Mouse (Mus musculus) erythroblast, embryonic 14.5 days (primary cell): ENCODE results near the gene Haus4. TPM values are rescaled to one million over a fixed set of nuclear protein-coding genes. Genes with fewer than 3 reads are reported as not detected.

ENCODE experiments used
- H3K27me3 ChIP-seq: 2 replicates; pipeline ENCODE4 v1.6.1; 2012; ENCODE audit warnings: inconsistent platforms; ENCODE audit not compliant: control insufficient read depth
- H3K36me3 ChIP-seq: 2 replicates; pipeline ENCODE4 v1.6.1; 2012; ENCODE audit warnings: mild to moderate bottlenecking, inconsistent platforms; ENCODE audit not compliant: control insufficient read depth
- H3K4me1 ChIP-seq: 2 replicates; pipeline ENCODE4 v1.6.1; 2012; ENCODE audit warnings: inconsistent platforms; ENCODE audit not compliant: control insufficient read depth
- H3K4me3 ChIP-seq: replicated peaks from 2 replicates; pipeline ENCODE3; 2012; ENCODE audit warnings: moderate library complexity, mild to moderate bottlenecking, inconsistent platforms
- H3K9me3 ChIP-seq: 2 replicates; pipeline ENCODE4 v1.6.1; 2012; ENCODE audit warnings: low read length, inconsistent platforms, mixed read lengths; ENCODE audit not compliant: control insufficient read depth
- GATA1 ChIP-seq: IDR thresholded peaks from 2 replicates; pipeline ENCODE4 v1.6.1; 2012; ENCODE audit warnings: low read length, inconsistent platforms, mixed read lengths
- TAL1 ChIP-seq: IDR thresholded peaks from 3 replicates; pipeline ENCODE4 v1.6.1; 2012; ENCODE audit warnings: low read length, inconsistent platforms, mixed read lengths
- polyA plus RNA-seq: library from polyadenylated mRNA; stranded (reverse); fragments of >175 nt; gene quantifications from 2 replicates; pipeline ENCODE4 v1.2.3, GENCODE M21; 2012

Haus4 gene
- polyA plus RNA-seq, 1 experiment = 11.7 TPM

- Histone ChIP-seq H3K4me3 (peak overlapping the region; percentile 45), H3K27me3 (peaks cover 82% of the 10 kb centered on the region), H3K36me3 (no peaks in the 10 kb centered on the region), H3K4me1 (peaks cover 36% of the 10 kb centered on the region), H3K9me3 (peaks cover 13% of the 10 kb centered on the region; the same call in 1 of the 2 replicates)
- TF ChIP-seq GATA1 (no peak), TAL1 (no peak)
Measured at GRCm38 (mm10) chr14:54575631-54576030, 21.2 kb upstream of the Haus4 start.

GRCm38 (mm10) chr14:54575031-54575430 is 20.6 kb upstream of the Haus4 start:
- Histone ChIP-seq H3K4me3 (no peak overlapping the region), H3K9me3 (peaks cover 13% of the 10 kb centered on the region; the same call in 1 of the 2 replicates), H3K27me3 (peaks cover 82% of the 10 kb centered on the region), H3K36me3 (no peaks in the 10 kb centered on the region; the same call in 1 of the 2 replicates), H3K4me1 (peaks cover 36% of the 10 kb centered on the region)
- TF ChIP-seq GATA1 = no peak
- TF ChIP-seq TAL1 = no peak

GRCm38 (mm10) chr14:54574253-54574652 is 19.8 kb upstream of the Haus4 start:
- TF ChIP-seq GATA1 (no peak), TAL1 (no peak)
- H3K4me1 ChIP-seq = peaks cover 36% of the 10 kb centered on the region
- H3K36me3 ChIP-seq = no peaks in the 10 kb centered on the region; the same call in 1 of the 2 replicates
- peaks cover 77% of the 10 kb centered on the region for H3K27me3 ChIP-seq
- H3K9me3 ChIP-seq = peaks cover 13% of the 10 kb centered on the region; the same call in 1 of the 2 replicates
- H3K4me3 ChIP-seq = no peak overlapping the region

GRCm38 (mm10) chr14:54572790-54573736 is 18.6 kb upstream of the Haus4 start:
- Histone ChIP-seq H3K4me1 (peaks cover 36% of the 10 kb centered on the region), H3K27me3 (peaks cover 66% of the 10 kb centered on the region), H3K9me3 (peaks cover 13% of the 10 kb centered on the region; the same call in 1 of the 2 replicates), H3K4me3 (no peak overlapping the region), H3K36me3 (peaks cover 2% of the 10 kb centered on the region; the same call in 1 of the 2 replicates)
- TF ChIP-seq GATA1 (no peak), TAL1 (no peak)

- Histone ChIP-seq H3K4me3 (no peak overlapping the region), H3K4me1 (peaks cover 27% of the 10 kb centered on the region), H3K9me3 (peaks cover 13% of the 10 kb centered on the region; the same call in 1 of the 2 replicates), H3K36me3 (peaks cover 2% of the 10 kb centered on the region; the same call in 1 of the 2 replicates), H3K27me3 (peaks cover 60% of the 10 kb centered on the region)
- no peak for TF ChIP-seq TAL1
- TF ChIP-seq GATA1 = no peak
Measured at GRCm38 (mm10) chr14:54572122-54572521, 17.7 kb upstream of the Haus4 start.

- peaks cover 2% of the 10 kb centered on the region; the same call in 1 of the 2 replicates for H3K36me3 ChIP-seq
- H3K27me3 ChIP-seq = peaks cover 36% of the 10 kb centered on the region
- no peak for TF ChIP-seq TAL1
- no peak for TF ChIP-seq GATA1
- H3K4me3 ChIP-seq = no peak overlapping the region
- no peaks in the 10 kb centered on the region for H3K9me3 ChIP-seq
- H3K4me1 ChIP-seq = peaks cover 16% of the 10 kb centered on the region
Measured at GRCm38 (mm10) chr14:54569451-54570392, 15.3 kb upstream of the Haus4 start.

GRCm38 (mm10) chr14:54568694-54569414 is 14.4 kb upstream of the Haus4 start:
- H3K4me1 ChIP-seq = peaks cover 13% of the 10 kb centered on the region
- no peaks in the 10 kb centered on the region for H3K9me3 ChIP-seq
- no peak overlapping the region for H3K4me3 ChIP-seq
- peaks cover 27% of the 10 kb centered on the region for H3K27me3 ChIP-seq
- H3K36me3 ChIP-seq = peaks cover 2% of the 10 kb centered on the region; the same call in 1 of the 2 replicates
- no peak for TF ChIP-seq TAL1
- TF ChIP-seq GATA1 = no peak
